Mouse (Mus musculus): ENCODE measurements around the gene Filip1l.

The Filip1l gene

DNA sequence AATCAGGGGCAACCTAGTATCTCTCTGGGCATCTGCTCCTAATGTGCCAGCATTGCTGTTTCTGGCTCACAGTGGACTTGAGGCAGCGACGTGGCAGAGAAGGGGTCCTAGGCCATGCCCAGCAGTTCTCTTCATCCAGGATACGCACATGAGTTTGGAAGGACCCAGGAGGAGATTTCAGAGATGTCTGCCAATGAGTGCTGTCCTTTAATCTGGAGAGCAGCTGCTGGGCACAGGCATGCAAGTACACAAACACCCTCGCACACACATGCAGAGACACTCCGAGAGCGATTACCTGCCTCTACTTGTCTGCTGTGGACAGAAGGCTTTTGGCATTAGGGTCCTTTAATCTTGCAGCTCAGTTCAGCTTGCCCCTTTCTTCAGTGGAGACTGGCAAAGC, at the start of gene Filip1l:
TSS of gene Filip1l (plus strand) at position 343 of the 400 bp plus-strand sequence.
- no peak for DNase-seq

DNA sequence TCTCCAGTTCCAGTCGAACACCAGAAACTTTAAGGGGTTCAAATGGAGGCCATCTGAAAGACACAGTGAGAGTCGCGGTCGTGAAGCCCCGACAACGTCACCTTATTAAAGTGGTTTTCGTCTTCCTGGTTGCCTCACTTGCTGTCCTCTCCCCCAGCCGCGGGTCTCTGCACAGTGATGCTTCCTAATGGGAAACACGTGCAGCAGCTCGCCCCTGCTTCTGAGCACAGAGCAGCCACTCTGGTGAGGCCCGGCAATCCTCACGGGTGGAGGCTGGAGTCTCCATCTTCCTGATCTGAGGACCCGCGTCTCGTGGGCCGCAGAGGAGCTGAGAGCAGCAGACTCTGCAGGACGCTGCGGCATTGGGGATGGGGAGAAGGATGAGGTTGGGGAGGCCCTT, 49.2 kb upstream of the Filip1l start:
- no peak for DNase-seq

DNA sequence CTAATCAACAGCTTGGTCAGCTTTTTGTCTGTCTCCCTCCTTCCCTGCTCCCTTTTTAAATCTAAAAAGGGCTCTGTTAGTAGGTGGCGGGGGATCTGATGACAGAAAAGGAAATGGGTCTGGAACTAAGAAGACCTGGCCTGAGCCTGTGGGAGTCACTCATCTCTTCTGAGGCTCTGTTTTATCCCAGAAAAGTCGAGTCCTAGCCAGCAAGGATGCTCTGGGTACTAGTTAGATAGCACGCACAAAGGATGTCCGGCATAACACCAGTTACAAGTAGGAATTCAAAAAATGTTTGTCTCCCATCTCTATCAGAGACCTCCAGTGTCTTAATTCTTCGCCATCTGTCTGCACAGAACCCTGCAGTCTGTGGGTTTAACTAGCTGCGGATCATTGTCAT, 47.4 kb upstream of the Filip1l start:
- DNase-seq: no peak

DNA sequence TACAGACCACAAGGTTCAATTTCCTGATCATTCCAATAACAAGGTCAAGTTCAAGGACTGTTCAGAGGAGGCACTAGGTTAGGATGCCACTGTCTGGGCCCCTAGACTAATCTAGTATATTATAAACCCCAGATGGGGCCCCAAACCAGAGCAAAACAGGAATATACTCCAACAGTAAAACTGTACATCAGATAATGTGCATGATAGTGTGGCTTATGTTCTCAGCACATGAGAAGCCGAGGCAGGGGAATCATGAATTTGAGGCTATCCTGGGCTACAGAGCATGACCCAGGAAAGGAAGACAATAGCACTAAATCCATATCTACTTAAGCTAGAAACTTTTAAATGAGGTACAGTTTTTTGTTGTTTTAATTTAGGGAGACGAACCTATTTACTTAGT, 40.8 kb upstream of the Filip1l start:
- DNase-seq: no peak

DNA sequence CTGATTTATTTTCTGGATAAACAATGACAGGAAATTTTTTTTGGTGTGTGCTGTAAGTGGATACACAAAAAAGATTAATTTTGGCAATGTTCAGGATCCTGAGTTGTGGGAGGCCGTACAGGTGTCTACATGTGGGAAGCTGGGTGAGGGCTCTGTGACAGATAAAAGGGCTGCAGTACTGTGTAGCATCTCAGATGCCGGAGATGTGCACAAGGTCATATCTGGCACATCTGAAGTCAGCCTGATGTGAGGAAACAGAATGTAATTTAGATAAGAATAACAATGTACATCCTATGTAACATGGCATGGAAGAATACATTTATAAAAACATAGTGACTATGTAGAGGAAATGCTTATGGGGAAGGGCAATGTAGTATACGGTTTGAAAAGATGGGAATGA, 39.4 kb upstream of the Filip1l start:
- DNase-seq: no peak

DNA sequence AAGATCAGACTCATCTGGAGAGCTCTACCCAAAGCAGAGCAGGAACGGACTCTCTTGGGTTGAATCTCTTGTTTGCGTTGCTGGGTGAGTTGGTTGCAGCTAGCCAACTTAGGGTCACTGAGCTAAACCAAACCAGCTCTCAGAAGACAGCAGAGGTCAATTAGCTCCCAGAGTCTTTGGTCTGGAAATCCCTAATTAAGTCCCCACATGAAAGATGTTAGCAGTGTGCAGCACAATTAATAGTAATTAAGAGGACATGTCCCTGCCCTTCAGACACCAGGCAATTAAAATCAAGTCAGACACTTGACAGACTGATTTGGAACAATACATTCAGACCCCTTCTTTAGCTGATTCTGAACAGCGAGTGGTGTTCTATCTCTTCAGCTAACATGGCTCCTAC, 38.7 kb upstream of the Filip1l start:
- no peak for DNase-seq

DNA sequence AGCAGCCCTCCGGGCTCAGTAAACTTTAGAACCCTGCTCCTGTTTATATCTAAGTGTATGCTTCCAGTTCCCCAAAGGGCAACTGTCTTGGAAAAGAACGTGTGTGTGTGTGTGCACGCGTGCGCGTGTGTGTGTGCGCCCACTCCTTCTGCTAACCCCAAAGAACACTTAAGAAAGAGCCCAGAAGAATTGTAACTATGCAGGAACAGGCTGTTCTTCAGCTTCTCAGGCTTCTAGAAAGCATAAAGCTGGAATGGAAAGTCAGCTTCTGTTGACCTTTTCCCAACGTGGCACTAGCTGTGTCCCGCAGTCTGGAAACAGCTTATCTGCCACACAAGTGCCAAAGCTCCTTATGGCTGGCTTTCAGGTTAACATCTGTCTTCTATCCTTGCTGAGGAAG, 37.9 kb upstream of the Filip1l start:
- DNase-seq: no peak

DNA sequence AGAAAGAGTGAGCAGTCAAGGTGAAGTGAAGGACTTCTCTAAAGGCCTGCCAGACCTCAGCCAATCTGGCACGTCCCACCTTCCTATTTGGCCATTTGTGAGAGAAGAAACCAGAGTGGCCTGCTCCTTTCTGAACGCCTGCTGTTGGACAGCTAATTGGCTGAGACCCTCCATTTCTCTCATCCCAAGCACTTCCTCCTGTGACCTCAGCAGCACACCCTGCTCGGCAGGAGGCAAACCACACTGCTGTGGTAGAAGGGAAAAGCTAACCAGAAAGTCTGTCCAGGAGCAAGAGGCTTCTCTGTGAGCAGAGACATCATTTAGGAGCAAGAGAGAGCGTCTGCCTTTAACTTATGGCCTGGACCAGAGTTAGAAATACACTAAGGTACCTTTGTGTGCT, 35.8 kb upstream of the Filip1l start:
- no peak for DNase-seq

DNA sequence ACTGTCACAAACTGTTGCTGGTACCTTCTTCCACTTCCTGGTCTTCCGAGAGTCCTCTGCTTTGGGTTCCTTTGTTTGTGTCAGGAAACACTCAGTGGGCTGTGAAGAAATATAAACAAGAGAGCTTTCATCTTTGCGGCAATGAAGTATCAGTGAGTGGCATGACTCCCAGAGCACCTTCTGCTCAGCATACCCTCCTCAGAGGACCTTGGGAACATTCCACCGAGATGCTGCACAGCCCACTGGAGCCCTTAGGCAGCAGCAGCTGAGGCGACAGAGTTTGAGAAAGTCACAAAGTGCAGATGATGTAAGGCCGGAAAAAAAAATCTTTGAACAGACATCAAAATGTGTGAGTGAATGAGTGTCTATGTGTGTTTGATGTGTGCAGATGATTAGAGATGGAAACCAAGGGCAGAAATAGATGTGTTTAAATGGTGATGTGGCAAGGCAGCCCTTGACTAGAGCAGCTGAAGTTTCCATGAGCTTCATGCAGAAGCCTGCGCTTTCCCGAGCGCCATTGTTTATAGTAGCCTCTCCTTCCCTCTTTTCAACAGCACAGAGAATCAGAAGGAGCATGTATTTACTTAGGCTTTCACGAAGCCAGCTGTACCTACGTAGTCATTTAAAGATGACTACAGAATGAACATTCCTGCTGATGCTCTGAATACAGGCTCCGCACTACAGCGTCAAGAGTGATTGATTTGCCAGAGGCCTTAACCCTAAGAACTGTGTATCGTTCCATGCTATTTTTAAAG, 34.8 kb upstream of the Filip1l start:
- DNase-seq: no peak

DNA sequence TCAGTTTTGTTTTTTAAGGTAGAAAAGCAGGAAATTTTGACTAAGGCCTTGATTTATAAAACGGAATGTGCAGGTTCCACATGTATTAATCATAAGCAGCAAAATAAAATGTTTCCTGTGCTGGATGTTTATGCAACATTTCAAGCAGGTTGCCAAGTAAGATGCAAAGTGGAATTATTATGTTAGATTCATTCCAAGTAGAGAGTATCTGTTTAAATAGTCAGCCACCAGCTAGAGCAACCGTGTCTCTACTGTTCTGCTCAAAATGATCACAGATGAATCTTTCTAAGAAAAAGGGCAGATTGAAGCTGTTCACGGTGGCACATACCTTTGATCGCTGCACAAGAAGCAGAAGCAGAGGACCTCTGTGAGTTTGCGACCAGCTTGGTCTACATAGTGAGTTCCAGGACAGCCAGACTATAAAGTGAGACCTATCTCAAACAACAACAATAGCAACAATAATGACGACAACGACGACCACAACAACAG, 34.2 kb upstream of the Filip1l start:
- DNase-seq: no peak

DNA sequence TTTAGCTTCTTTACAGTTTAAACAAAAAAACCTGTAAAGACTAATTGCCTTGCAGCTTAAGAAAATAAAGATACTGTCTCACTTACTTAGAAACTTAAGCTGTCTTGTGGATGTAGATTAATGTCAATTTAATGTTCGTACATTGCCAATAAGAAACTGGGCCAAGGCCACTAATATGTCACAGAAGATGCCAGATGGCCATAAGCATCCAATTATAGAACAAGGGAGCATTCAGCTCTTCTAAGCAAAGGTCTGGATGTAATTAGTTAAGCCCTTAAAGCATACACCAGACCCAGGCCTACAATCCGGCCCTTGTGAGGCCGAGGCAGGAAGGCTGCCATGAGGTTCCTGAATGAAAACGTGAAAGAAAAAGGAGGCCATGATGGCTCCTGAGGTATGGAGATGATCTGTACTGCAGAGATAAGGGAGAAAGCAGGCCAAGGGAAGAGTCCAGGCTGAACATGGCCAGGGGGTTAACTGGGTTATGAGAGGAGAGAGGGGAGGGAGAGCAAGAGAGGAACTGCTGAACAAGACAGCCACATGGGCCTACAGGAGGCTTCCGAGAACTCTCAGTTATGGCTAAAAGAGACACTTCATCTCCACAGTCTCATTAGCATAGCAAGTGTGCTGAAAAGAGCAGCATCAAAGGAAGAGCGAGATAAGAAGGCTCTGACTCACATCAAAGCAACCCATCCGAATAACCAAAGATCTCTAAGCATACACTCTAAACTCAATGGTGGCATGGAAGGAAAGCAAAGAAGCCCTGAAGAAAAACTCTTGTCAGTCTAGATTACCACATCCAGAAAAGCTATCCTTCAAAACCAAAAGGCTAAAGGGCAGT, 33.4 kb upstream of the Filip1l start:
- DNase-seq: no peak

DNA sequence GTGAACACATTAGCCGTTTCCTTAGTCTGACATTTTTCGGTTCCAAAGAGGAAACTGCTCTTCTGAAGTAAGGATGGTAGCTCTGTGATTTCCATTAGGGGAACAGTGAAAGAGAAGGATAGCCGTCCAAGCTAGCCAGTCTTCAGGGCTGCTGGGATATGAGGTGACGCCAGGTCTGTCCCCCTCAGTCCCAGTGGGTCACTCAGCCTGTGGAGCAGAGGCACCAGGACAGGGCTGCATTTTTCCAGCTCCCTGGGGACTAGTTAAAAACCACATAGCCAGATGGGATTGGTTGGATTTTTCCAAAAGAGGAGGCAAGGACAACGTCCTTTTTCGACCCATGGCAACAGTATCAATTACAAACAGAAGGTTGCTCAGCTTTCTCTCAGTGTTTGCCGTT, 25.9 kb upstream of the Filip1l start:
- no peak for DNase-seq

DNA sequence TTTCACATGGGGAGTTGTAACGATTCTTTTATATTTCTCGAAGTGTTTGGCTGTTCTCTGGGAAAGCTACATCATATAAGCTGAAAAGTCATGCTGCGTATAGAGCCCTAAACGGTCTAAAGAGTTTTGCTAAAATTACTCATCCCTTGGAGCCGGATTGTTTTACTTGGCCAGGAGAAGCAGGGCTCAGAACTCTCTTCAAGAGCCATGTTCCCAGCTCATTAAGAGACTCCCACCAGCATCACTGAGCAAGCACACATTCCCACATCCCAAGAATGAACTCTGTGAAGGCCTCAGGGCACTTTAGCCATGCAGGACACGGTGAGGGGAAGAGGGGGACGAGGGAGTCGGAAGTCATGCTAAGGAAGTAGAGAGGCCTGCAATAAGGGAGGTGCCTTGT, 23.9 kb upstream of the Filip1l start:
- DNase-seq: no peak

DNA sequence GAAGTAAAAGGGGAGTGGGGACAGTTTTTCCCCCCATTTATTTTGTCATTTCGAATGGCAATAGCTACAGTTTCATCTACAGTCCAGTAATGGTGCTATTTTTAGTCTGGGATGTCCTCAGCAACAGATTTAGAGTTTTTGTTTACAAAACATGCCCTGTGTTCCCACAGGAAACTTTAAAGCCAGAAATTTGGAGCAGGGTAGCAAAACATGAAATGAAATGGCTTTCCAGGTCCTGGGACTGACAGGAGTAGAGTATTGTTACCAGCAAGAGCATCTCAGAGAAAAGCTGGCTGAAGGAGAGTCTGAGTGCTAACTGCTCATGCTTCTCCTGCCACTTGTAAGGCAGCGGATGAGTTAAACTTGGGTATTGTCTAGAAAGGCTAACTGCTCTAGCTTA, 22.8 kb upstream of the Filip1l start:
- no peak for DNase-seq

DNA sequence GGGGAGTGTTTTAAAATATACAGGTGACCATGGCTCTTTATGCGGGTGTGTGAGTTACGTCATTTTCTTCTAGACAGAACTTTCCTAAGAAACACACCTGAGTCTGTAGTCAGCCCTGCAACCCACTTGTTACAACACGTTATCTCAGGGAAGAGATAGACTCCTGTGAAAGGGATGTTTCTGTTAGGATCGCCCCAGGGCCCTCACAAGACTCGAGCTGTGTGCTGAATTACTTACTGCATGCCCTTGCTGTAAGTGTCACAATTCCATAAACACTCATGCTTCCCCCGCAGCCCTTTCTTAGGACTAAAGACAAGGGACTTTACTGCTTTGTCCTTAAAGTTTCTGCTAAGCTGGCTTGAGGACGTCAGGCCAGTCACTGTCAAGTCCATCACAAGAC, 20.6 kb upstream of the Filip1l start:
- no peak for DNase-seq

DNA sequence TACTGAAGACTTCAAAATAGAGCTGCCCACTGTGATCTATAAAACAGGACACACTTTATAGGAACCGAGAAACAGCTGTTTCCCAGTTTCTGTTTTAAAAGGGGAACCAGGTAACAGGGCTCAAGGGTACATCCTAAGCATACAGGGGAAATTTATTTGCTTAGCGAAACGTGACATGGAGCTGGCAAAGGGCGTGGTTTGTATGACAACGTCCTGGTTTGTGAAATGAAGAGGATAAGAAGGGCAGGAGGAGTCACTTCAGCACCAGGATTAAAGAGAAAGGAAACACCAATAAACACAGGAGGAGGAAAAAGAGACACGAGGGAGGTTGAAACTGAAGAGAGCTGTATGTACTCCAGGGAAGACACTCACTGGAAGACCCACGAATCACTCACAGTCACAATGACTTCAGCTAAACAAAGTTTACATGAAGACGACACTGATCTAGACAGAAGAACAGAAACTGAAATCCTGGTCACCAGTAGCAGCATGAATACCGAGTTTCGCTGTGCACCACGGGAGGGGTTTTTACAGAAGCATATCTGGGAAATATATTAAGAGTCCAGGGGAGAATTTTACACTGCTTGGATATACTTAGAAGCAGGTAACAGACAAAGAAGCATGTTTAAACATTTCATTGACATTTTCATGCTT, 16.0 kb upstream of the Filip1l start:
- DNase-seq: peak; percentile 69 to 71

DNA sequence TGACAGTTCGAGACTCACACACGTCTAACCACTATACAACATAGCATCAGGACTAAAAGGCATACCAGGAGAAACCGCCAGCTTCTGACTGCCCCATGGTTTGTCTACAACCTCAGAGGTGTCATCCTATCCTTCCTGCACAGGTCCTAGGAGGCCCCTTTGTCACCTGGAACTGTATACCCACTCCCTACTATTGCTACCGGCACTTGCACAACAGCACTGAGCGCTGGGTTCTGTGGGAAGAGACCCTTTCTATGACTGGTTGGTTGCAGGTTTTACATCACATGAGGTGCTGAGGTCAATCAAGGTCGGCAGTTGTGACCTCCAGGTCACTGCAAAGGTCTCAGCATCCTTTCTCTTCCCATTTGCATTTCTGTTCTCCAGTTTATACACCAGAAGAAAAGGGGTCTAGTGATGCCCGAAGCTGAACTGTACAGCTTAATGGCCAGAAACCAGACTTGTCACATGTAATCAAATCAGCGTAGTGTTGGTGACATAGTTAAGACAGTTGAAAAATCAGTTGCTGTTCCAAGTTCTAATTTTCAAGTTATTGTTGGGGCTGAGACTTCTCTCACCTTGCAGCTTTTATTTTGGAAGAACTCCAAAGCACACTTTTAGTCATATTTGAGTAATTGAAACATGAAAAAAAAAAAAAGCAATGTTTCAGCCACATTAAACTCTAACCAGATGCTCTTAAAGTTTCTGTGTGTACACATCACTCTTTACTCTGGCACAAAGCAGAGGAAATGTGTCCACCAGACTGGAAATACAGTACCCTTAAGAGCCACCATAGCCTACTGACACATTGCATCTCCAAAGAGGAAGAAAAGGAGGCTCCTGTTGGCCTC, 12.9 kb upstream of the Filip1l start:
- no peak for DNase-seq

DNA sequence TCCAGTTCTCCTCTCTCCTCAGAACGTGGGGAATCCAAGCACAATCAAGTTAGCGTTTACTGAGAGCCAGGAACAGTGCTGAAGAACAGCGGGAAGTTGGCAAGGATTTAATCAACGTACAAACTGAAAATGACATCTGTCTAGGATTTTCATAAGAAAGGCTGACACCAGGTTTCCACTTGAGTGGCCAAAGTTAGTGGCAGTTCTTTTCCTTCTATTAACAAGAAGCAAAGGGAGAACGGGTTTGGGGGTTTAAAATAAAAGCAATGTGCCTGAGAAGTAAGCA, 12.3 kb upstream of the Filip1l start:
- no peak for DNase-seq

DNA sequence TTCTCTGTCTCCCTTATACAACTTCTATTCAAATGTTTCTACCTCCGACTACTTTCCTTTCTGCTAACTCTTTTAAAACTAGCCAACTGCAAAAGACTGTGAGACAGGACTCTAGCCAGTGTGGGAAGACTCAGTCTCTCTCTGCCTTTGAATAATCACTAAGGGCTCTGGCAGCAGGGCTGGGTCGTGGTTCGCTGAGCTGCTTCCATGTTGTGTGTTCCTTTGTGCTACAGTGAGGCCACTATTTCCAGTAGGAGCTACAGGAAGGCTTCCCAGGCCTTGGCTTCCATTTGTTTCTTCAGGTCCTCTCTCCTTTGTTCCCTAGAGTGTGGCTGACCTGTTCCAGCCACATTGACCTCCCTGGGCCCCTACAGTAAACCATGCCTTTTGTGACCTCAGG, 6.6 kb upstream of the Filip1l start:
- DNase-seq: no peak

DNA sequence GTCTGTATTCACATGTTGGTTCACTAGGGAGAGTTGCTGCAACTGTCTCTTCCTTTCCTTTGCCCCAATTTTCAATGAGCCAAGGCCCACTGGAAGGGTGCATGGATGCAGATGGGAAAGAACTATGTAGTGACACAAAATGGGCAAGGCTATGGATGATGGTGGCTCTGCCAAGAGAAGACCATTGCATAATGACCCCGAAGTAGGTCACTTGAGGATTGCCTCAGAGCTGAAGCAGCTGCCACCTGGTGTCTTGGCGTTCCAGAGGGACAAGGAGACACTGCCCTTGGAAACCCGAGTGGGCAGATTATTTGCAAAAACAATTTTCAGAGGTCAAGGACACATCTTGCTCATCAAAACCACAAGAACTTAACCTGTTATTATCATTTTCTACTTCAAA, 3.9 kb upstream of the Filip1l start:
- no peak for DNase-seq

DNA sequence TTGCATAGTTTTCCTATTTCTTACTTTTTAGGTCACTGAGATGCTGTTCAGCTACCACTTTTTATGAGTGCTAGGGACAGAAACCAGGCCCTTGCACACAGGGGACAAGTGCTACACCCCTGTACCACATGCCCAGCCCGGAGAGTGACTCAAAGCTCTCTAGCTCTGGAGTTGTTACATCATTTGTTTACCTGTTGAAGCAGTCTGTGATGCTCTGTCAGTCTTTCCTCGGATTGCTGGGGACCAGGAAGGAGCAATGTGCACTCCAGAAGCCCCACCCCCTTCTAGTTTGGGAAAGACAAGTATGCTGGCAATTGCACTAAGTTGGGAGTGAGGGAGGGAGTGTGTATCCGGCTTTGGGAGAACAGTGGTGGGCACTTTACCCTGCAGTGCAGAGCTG, 3.2 kb upstream of the Filip1l start:
- no peak for DNase-seq

DNA sequence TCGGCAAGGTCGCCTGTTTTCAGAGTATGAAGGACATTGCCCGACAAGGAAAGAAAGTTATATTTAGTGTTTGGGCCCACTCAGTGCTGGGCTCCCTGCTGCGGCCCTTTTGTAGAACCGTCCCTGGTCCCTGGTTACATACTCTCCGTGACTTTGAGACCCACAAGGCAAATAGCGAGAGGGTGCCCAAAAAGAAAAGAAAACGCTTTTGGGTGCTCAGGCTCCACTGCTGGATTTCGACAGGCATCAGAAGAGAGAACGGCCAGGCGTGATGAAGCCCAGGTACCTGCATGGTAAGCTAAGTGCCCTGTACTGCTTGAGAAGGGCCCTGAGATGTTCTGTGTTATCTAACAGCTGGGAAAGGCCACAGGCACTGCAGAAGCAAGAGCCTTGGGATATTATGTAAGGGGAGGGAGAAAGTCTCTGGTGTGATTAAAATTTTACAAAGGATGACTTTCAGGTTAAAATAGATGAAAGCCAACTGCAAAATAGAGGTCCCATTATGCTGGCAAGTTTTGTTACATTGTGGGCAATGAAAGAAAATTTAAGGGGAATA, 351 bp downstream of the Filip1l start:
- no peak for DNase-seq

DNA sequence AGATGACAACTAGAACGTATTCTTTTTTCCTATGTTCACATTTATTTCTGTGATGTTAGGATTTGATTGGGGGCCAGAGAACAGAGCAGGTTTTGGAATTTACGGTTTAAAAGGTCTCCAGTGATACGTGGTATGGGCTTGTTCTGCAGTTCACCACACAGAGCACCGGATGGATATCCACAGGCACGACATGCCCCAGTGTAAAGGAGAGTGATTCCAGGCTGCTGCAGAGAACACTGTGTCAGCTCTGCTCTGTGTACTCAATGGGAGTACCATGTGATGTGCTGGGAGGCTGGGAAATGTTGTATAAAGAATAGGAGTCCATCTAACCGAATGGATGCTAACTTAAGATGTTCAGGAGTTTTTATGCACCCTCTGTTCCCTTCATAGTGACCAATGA, 1.0 kb downstream of the Filip1l start:
- no peak for DNase-seq

Data from B cell, adult 2 months (primary cell).